Mouse (Mus musculus): ENCODE results near the gene BC017158.

DNA sequence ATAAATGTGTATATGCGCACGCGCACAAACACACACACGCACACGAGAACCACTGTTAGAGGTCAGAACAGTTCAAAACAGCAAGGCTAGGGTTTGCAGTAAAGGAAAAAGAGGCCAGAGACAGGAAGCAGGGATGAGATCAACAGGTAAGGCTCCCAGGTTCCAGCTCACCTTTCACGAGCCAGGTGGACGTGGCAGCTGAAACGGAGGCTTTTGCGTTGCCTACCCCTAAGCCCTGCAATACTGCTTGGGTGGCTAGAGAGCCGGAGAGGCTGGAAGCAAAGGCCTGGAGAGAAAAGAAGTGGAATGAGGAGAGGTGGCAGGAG is 716 bp downstream of the BC017158 start:
- TF ChIP-seq CEBPB (IDR thresholded peaks at IDR 0.05; ENCODE audit: insufficient read depth, poor library complexity, severe bottlenecking) = no peak
- TF ChIP-seq POLR2A (IDR thresholded peaks at IDR 0.05; ENCODE audit: insufficient read length, low read depth) = no peak
- TF ChIP-seq MAX (IDR thresholded peaks at IDR 0.05; ENCODE audit: low read depth) = no peak
- no peak for TF ChIP-seq TCF12 (IDR thresholded peaks at IDR 0.05; ENCODE audit: insufficient read depth, poor library complexity, severe bottlenecking)
- no peak for TF ChIP-seq E2F4 (IDR thresholded peaks at IDR 0.05; ENCODE audit: insufficient read depth)
- no peak for TF ChIP-seq USF1 (IDR thresholded peaks at IDR 0.05; ENCODE audit: low read depth)
- no peak for TF ChIP-seq MYOG (IDR thresholded peaks at IDR 0.05; ENCODE audit: control insufficient read depth in 1 of 3, insufficient read depth in 1 of 3, insufficient read length in 2 of 3, low read depth in 2 of 3)
- no peak for TF ChIP-seq REST (IDR thresholded peaks at IDR 0.05; ENCODE audit: insufficient read depth, insufficient read length)
- no peak for TF ChIP-seq MYOD1 (IDR thresholded peaks at IDR 0.05; ENCODE audit: control insufficient read depth in 1 of 3, insufficient read length in 2 of 3, low read depth in 2 of 3)
- TF ChIP-seq POLR2AphosphoS2 (IDR thresholded peaks at IDR 0.05; ENCODE audit: insufficient read length, low read depth) = no peak

Measured in myocyte (in vitro differentiated cells).